Mouse (Mus musculus): ENCODE results near the gene Hunk.

- TF ChIP-seq CTCF (IDR thresholded peaks at IDR 0.05; ENCODE audit: control insufficient read depth, insufficient read depth, insufficient read length) (no peak), MAX (IDR thresholded peaks at IDR 0.05) (no peak), USF1 (IDR thresholded peaks at IDR 0.05; ENCODE audit: low read depth) (no peak), MYOD1 (IDR thresholded peaks at IDR 0.05; ENCODE audit: control insufficient read depth, insufficient read length, low read depth) (no peak), FOSL1 (IDR thresholded peaks at IDR 0.05; ENCODE audit: insufficient read depth, low read length, poor library complexity, severe bottlenecking) (no peak), MYOG (IDR thresholded peaks at IDR 0.05; ENCODE audit: control insufficient read depth, extremely low read depth, insufficient read length) (no peak), CEBPB (IDR thresholded peaks at IDR 0.05; ENCODE audit: low read depth) (no peak)
These were observed 131.2 kb downstream of the Hunk start for GRCm38 (mm10) chr16:90517041-90517440.
